Mouse (Mus musculus) lung, embryonic 15.5 days (tissue): ENCODE measurements at regions not wholly inside any gene's neighbourhood (a gene's known extent, or its start where the extent isn't known, plus 50 kb on each side); places are given as distances from the start of the nearest gene placed in this dataset.
"Not testable (repeated sequence)": the region's sequence is repeated elsewhere in the genome, so short reads cannot be mapped to it uniquely, and the experiment has no call there.

ENCODE experiments used
- ATAC-seq: fragments of 200-750 bp; cut with Nextera tagmentation; 2 replicates; pipeline ENCODE4 v1.8.0; 2017; ENCODE audit warnings: moderate number of reproducible peaks, borderline replicate concordance; ENCODE audit not compliant: low FRiP score, low TSS enrichment; ENCODE audit errors: extremely low read depth
- H3K27ac ChIP-seq: fragments of 300-500 bp; sonication (generic); 2 replicates; pipeline ENCODE4 v1.5.1; 2015; ENCODE audit warnings: moderate library complexity, mild to moderate bottlenecking, inconsistent platforms
- H3K27me3 ChIP-seq: fragments of 300-500 bp; sonication (generic); 2 replicates; pipeline ENCODE4 v1.6.1; 2015; ENCODE audit warnings: inconsistent platforms
- H3K36me3 ChIP-seq: fragments of 300-500 bp; sonication (generic); 2 replicates; pipeline ENCODE4 v1.6.1; 2015; ENCODE audit warnings: inconsistent platforms
- H3K4me1 ChIP-seq: fragments of 300-500 bp; sonication (generic); 2 replicates; pipeline ENCODE4 v1.6.1; 2015; ENCODE audit warnings: inconsistent platforms
- H3K4me2 ChIP-seq: fragments of 300-500 bp; sonication (generic); 2 replicates; pipeline ENCODE4 v1.6.1; 2015; ENCODE audit warnings: inconsistent platforms, mild to moderate bottlenecking, moderate library complexity
- H3K4me3 ChIP-seq: fragments of 300-500 bp; sonication (generic); 2 replicates; pipeline ENCODE4 v1.5.1; 2015; ENCODE audit warnings: mild to moderate bottlenecking, inconsistent platforms
- H3K9ac ChIP-seq: fragments of 300-500 bp; sonication (generic); 2 replicates; pipeline ENCODE4 v1.6.1; 2015; ENCODE audit warnings: inconsistent platforms
- H3K9me3 ChIP-seq: fragments of 300-500 bp; sonication (generic); 2 replicates; pipeline ENCODE4 v1.6.1; 2016; ENCODE audit warnings: inconsistent platforms
- WGBS: fragments of 180-500 bp; shearing (Covaris S2); methylation state at CpG from one replicate; pipeline ENCODE4 v1.1.7; 2015; 5-methylcytosine and 5-hydroxymethylcytosine counted together

GRCm38 (mm10) chr1:154061397-154061796 is 139.6 kb upstream of the Zfp648 start:
- 66% methylated on average over 2 of the region's 2 CpGs for WGBS
- H3K4me2 ChIP-seq, H3K27me3 ChIP-seq, H3K27ac ChIP-seq, H3K4me3 ChIP-seq, H3K9ac ChIP-seq, H3K36me3 ChIP-seq, ATAC-seq, H3K4me1 ChIP-seq, H3K9me3 ChIP-seq: not testable (repeated sequence)

DNA sequence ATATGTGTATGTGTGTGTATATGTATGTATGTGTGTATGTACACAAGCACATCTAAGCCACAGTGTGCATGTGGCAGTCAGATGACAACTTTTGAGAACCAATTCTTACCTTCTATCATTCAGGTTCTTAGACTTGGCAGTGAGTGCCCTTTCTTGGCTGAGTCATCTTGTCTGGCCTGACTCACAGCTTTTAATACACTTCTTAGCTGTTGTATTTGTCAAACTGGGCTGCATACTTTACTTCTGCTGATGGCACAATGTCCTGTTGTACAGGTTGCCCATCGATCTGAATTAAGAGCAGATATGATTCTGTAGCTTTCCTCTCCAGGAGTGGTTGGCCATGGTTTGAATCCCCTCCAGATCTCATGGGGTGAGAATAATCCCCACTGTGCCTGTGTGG is 139.1 kb upstream of the Zfp648 start:
- no peak overlapping the region for H3K4me2 ChIP-seq
- ATAC-seq = no peak
- WGBS = 83% methylated on average over 1 of the region's 1 CpGs

DNA sequence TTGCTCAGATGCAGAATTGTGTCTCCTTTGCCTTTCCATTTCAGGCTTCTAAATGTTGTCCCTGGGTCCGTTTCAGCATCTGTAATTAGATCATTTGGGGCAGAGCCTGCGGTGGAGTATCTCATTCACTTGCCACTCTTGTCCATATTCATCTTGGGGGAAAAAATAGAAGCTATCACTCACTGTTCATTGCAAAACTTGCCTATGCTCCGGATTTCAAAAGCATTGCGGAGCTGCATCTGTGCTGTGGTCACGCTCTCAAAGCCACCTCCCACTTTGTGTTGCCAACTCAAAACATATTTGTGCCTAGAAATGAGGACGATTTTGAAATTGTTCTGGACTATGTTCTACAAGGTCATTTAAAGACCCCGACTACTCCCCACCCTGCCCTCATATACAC is 138.3 kb upstream of the Zfp648 start:
- no peak overlapping the region for H3K4me3 ChIP-seq
- no peaks in the 10 kb centered on the region for H3K27me3 ChIP-seq
- no peak overlapping the region for H3K27ac ChIP-seq
- ATAC-seq = no peak
- WGBS = 77% methylated on average over 7 of the region's 7 CpGs
- no peak overlapping the region for H3K4me2 ChIP-seq
- no peaks in the 10 kb centered on the region for H3K4me1 ChIP-seq
- H3K9me3 ChIP-seq = no peaks in the 10 kb centered on the region
- H3K36me3 ChIP-seq = no peaks in the 10 kb centered on the region
- no peak overlapping the region for H3K9ac ChIP-seq

More for the DNA sequence above, 139.1 kb upstream of the Zfp648 start:
- Histone ChIP-seq H3K27me3 (no peaks in the 10 kb centered on the region), H3K4me3 (no peak overlapping the region), H3K9ac (no peak overlapping the region), H3K4me1 (no peaks in the 10 kb centered on the region), H3K36me3 (no peaks in the 10 kb centered on the region), H3K27ac (no peak overlapping the region), H3K9me3 (no peaks in the 10 kb centered on the region)

GRCm38 (mm10) chr1:154064633-154065032 is 136.4 kb upstream of the Zfp648 start:
- no peaks in the 10 kb centered on the region for H3K36me3 ChIP-seq
- no peak overlapping the region for H3K4me3 ChIP-seq
- no peaks in the 10 kb centered on the region for H3K4me1 ChIP-seq
- H3K9ac ChIP-seq = no peak overlapping the region
- 80% methylated on average over 5 of the region's 5 CpGs for WGBS
- no peak overlapping the region for H3K27ac ChIP-seq
- H3K4me2 ChIP-seq = no peak overlapping the region
- H3K9me3 ChIP-seq = no peaks in the 10 kb centered on the region
- ATAC-seq = no peak
- H3K27me3 ChIP-seq = no peaks in the 10 kb centered on the region

- H3K4me2 ChIP-seq = no peak overlapping the region
- no peaks in the 10 kb centered on the region for H3K4me1 ChIP-seq
Measured at GRCm38 (mm10) chr1:154065336-154066329, 135.4 kb upstream of the Zfp648 start.

DNA sequence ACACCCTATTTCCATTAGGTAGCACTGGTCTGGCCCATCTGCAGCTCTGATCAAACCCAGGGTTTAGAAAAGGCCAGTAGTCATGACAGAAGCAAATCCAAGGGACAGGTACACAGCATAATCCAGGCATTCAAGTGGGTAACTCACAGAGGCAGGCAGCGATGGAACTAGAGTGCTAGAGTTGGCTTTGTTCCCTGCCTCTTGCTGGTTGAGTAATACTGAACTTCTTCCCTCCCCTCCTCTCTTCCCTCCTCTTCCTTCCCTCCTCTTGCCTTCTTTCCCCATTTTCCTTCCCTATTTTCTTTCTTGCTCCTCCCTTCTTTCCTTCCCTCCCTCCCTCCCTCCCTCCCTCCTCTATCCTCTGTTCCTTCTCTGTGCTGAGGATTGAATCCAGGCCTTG is 133.1 kb upstream of the Zfp648 start:
- ATAC-seq = no peak
- H3K9me3 ChIP-seq = no peaks in the 10 kb centered on the region
- no peaks in the 10 kb centered on the region for H3K36me3 ChIP-seq
- no peak overlapping the region for H3K4me2 ChIP-seq
- H3K27ac ChIP-seq = no peak overlapping the region
- H3K27me3 ChIP-seq = no peaks in the 10 kb centered on the region
- 57% methylated on average over 1 of the region's 1 CpGs for WGBS
- H3K4me1 ChIP-seq = no peaks in the 10 kb centered on the region
- no peak overlapping the region for H3K9ac ChIP-seq
- no peak overlapping the region for H3K4me3 ChIP-seq

More at GRCm38 (mm10) chr1:154065336-154066329, 135.4 kb upstream of the Zfp648 start:
- H3K9ac ChIP-seq = no peak overlapping the region
- H3K27me3 ChIP-seq = no peaks in the 10 kb centered on the region
- ATAC-seq = peak; percentile 42; the same call in 1 of the 2 replicates
- no peak overlapping the region for H3K4me3 ChIP-seq
- 71% methylated on average over 18 of the region's 18 CpGs for whole genome bisulfite sequencing
- no peaks in the 10 kb centered on the region for H3K36me3 ChIP-seq
- no peak overlapping the region for H3K27ac ChIP-seq
- H3K9me3 ChIP-seq = no peaks in the 10 kb centered on the region

- Histone ChIP-seq H3K27ac (no peak overlapping the region), H3K9ac (no peak overlapping the region), H3K27me3 (no peaks in the 10 kb centered on the region), H3K4me3 (no peak overlapping the region), H3K36me3 (no peaks in the 10 kb centered on the region), H3K4me1 (no peaks in the 10 kb centered on the region), H3K4me2 (no peak overlapping the region), H3K9me3 (no peaks in the 10 kb centered on the region)
- WGBS = 86% methylated on average over 1 of the region's 1 CpGs
- no peak for ATAC-seq
Measured at GRCm38 (mm10) chr1:154074270-154074669, 126.7 kb upstream of the Zfp648 start.

GRCm38 (mm10) chr1:154076684-154077475 is 124.1 kb upstream of the Zfp648 start:
- no peak for ATAC-seq
- H3K4me2 ChIP-seq = no peak overlapping the region
- no peaks in the 10 kb centered on the region for H3K27me3 ChIP-seq
- 58% methylated on average over 10 of the region's 10 CpGs for WGBS
- H3K36me3 ChIP-seq = no peaks in the 10 kb centered on the region
- H3K9ac ChIP-seq = no peak overlapping the region
- peaks cover 10% of the 10 kb centered on the region for H3K4me1 ChIP-seq
- no peaks in the 10 kb centered on the region for H3K9me3 ChIP-seq
- no peak overlapping the region for H3K27ac ChIP-seq
- no peak overlapping the region for H3K4me3 ChIP-seq

- no peaks in the 10 kb centered on the region for H3K9me3 ChIP-seq
- H3K4me3 ChIP-seq = no peak overlapping the region
- peak overlapping the region; percentile 2; the same call in 1 of the 2 replicates for H3K27ac ChIP-seq
- H3K9ac ChIP-seq = no peak overlapping the region
- no peaks in the 10 kb centered on the region for H3K27me3 ChIP-seq
- peaks cover 10% of the 10 kb centered on the region for H3K4me1 ChIP-seq
- 54% methylated on average over 10 of the region's 10 CpGs for WGBS
- H3K4me2 ChIP-seq = no peak overlapping the region
- peak; percentile 39; the same call in 1 of the 2 replicates for ATAC-seq
- H3K36me3 ChIP-seq = no peaks in the 10 kb centered on the region
Measured at GRCm38 (mm10) chr1:154080505-154081380, 120.2 kb upstream of the Zfp648 start.

- H3K27ac ChIP-seq = no peak overlapping the region
- no peaks in the 10 kb centered on the region for H3K36me3 ChIP-seq
- no peak for ATAC-seq
- H3K9me3 ChIP-seq = no peaks in the 10 kb centered on the region
- no peaks in the 10 kb centered on the region for H3K27me3 ChIP-seq
- H3K4me2 ChIP-seq = no peak overlapping the region
- no peaks in the 10 kb centered on the region for H3K4me1 ChIP-seq
- no peak overlapping the region for H3K9ac ChIP-seq
- no peak overlapping the region for H3K4me3 ChIP-seq
Measured at GRCm38 (mm10) chr1:154086145-154086544, 114.8 kb upstream of the Zfp648 start.

DNA sequence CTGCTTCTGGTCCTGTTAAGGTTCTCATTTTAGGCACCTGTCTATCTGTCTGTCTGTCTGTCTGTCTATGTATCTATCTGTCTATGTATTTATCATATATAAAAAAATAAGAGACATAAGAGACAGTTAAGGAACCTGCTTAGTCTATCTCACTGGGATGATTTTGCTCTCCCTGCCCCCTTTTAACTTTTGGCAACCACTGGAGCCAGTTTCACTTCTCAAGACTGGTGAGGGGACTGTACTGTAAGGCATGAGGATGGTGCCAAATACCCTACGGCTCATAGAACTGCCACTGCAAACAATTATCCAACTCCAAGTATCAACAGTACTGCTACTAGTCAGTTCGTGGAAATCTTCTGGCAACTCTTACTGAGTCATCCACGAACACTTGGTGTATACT is 111.2 kb upstream of the Zfp648 start:
- Histone ChIP-seq H3K4me3 (no peak overlapping the region), H3K36me3 (no peaks in the 10 kb centered on the region), H3K27me3 (no peaks in the 10 kb centered on the region), H3K4me2 (no peak overlapping the region), H3K27ac (no peak overlapping the region), H3K9me3 (no peaks in the 10 kb centered on the region), H3K4me1 (no peaks in the 10 kb centered on the region), H3K9ac (no peak overlapping the region)
- WGBS = 85% methylated on average over 3 of the region's 3 CpGs
- ATAC-seq = no peak
